Mouse (Mus musculus) MEL (cell line): ENCODE measurements around the gene Spata21. TPM values are rescaled to one million over a fixed set of nuclear protein-coding genes. Genes with fewer than 3 reads are reported as not detected.

Experiments used
- DNase-seq: peaks from one replicate; pipeline ENCODE4 v3.0.0; 2011; ENCODE audit warnings: low read depth, low spot score
- H3K27ac ChIP-seq: 2 replicates; pipeline ENCODE4 v1.5.1; 2012; ENCODE audit warnings: low read depth, mild to moderate bottlenecking, control low read depth, low read length, moderate library complexity; ENCODE audit not compliant: control insufficient read depth
- H3K27me3 ChIP-seq, 2 experiments: fragments of 150-350 bp in 1 of 2; sonication (generic) in 1 of 2; 2 replicates each; pipeline ENCODE4 v1.6.1; 2012; ENCODE audit warnings: low read length in 2 of 2, mild to moderate bottlenecking in 2 of 2, improper control_type of control experiment in 1 of 2, moderate library complexity in 1 of 2; ENCODE audit not compliant: insufficient read depth in 2 of 2, control insufficient read depth in 1 of 2
- H3K36me3 ChIP-seq, 2 experiments: 2 replicates each; pipeline ENCODE4 v1.6.1; 2012 to 2014; ENCODE audit warnings: low read length in 2 of 2, improper control_type of control experiment in 1 of 2, inconsistent platforms in 1 of 2, mild to moderate bottlenecking in 1 of 2; ENCODE audit not compliant: insufficient read depth in 2 of 2, control insufficient read depth in 1 of 2
- H3K4me1 ChIP-seq, 2 experiments: fragments of 150-350 bp in 1 of 2; sonication (generic) in 1 of 2; 2 replicates each; pipeline ENCODE4 v1.6.1; 2012; ENCODE audit warnings: low read length in 2 of 2, improper control_type of control experiment in 1 of 2, mild to moderate bottlenecking in 1 of 2; ENCODE audit not compliant: insufficient read depth in 2 of 2, control insufficient read depth in 1 of 2
- H3K4me3 ChIP-seq, 2 experiments: fragments of 150-350 bp in 1 of 2; sonication (generic) in 1 of 2; 2 replicates each; pipeline ENCODE4 v1.5.1; 2012; ENCODE audit warnings: low read depth in 2 of 2, low read length in 2 of 2, mild to moderate bottlenecking in 2 of 2, moderate library complexity in 2 of 2, control low read depth in 1 of 2, improper control_type of control experiment in 1 of 2; ENCODE audit not compliant: control insufficient read depth in 1 of 2, insufficient read depth in 1 of 2
- H3K79me2 ChIP-seq: 2 replicates; pipeline ENCODE4 v1.6.1; 2012; ENCODE audit warnings: mild to moderate bottlenecking, low read length, moderate library complexity; ENCODE audit not compliant: control insufficient read depth, poor library complexity, insufficient read depth
- H3K9ac ChIP-seq: 2 replicates; pipeline ENCODE4 v1.6.1; 2012; ENCODE audit warnings: low read depth, mild to moderate bottlenecking, control low read depth, low read length, moderate library complexity; ENCODE audit not compliant: control insufficient read depth, poor library complexity, severe bottlenecking
- H3K9me3 ChIP-seq: fragments of 150-350 bp; sonication (generic); replicated peaks from 2 replicates; pipeline ENCODE4 v1.6.1; 2012; ENCODE audit warnings: mild to moderate bottlenecking, low read length, improper control_type of control experiment, moderate library complexity; ENCODE audit not compliant: insufficient read depth
- BHLHE40 ChIP-seq: IDR thresholded peaks from 2 replicates; pipeline ENCODE4 v1.6.1; 2012; ENCODE audit warnings: low read depth, mild to moderate bottlenecking, inconsistent platforms, low read length, improper control_type of control experiment, borderline replicate concordance
- CHD1 ChIP-seq: IDR thresholded peaks from 2 replicates; pipeline ENCODE4 v1.6.1; 2012; ENCODE audit warnings: low read depth, mild to moderate bottlenecking, inconsistent platforms, low read length, improper control_type of control experiment
- CHD2 ChIP-seq: IDR thresholded peaks from 2 replicates; pipeline ENCODE4 v1.6.1; 2011; ENCODE audit warnings: low read length, improper control_type of control experiment
- CTCF ChIP-seq, 3 experiments: IDR thresholded peaks in 2 of 3; conservative IDR thresholded peaks in 1 of 3; 2 replicates each; pipeline ENCODE4 v1.5.1; 2011 to 2012; ENCODE audit warnings: low read length in 3 of 3, low read depth in 2 of 3, mild to moderate bottlenecking in 2 of 3, improper control_type of control experiment in 1 of 3, inconsistent platforms in 1 of 3, mixed read lengths in 1 of 3, moderate library complexity in 1 of 3; ENCODE audit not compliant: control insufficient read depth in 1 of 3, insufficient read depth in 1 of 3, poor library complexity in 1 of 3, severe bottlenecking in 1 of 3
- E2F4 ChIP-seq: IDR thresholded peaks from 2 replicates; pipeline ENCODE4 v1.6.1; 2011; ENCODE audit warnings: low read depth, low read length, improper control_type of control experiment, borderline replicate concordance
- ELF1 ChIP-seq: IDR thresholded peaks from 2 replicates; pipeline ENCODE4 v1.6.1; 2014; ENCODE audit warnings: low read depth, mild to moderate bottlenecking, inconsistent platforms, low read length, improper control_type of control experiment, moderate library complexity
- EP300 ChIP-seq, 2 experiments: IDR thresholded peaks; 2 replicates each; pipeline ENCODE4 v1.6.1; 2011; ENCODE audit warnings: improper control_type of control experiment in 2 of 2, low read length in 2 of 2, low read depth in 1 of 2, mild to moderate bottlenecking in 1 of 2
- ETS1 ChIP-seq: IDR thresholded peaks from 2 replicates; pipeline ENCODE4 v1.6.1; 2012; ENCODE audit warnings: low read depth, mild to moderate bottlenecking, inconsistent platforms, low read length, improper control_type of control experiment, moderate library complexity
- GATA1 ChIP-seq: IDR thresholded peaks from 2 replicates; pipeline ENCODE4 v1.6.1; 2011; ENCODE audit warnings: low read depth, low read length, improper control_type of control experiment
- HCFC1 ChIP-seq: IDR thresholded peaks from 2 replicates; pipeline ENCODE4 v1.6.1; 2012; ENCODE audit warnings: low read depth, mild to moderate bottlenecking, inconsistent platforms, low read length, improper control_type of control experiment, moderate library complexity
- JUND ChIP-seq: IDR thresholded peaks from 2 replicates; pipeline ENCODE4 v1.6.1; 2011; ENCODE audit warnings: low read depth, mild to moderate bottlenecking, improper control_type of control experiment, low read length
- KAT2A ChIP-seq: conservative IDR thresholded peaks from 2 replicates; pipeline ENCODE4 v1.6.1; 2012; ENCODE audit warnings: low read depth, low read length, improper control_type of control experiment, inconsistent platforms
- MAX ChIP-seq: IDR thresholded peaks from 2 replicates; pipeline ENCODE4 v1.6.1; 2011; ENCODE audit warnings: low read length, improper control_type of control experiment
- MAZ ChIP-seq: IDR thresholded peaks from 2 replicates; pipeline ENCODE4 v1.6.1; 2012; ENCODE audit warnings: low read depth, mild to moderate bottlenecking, inconsistent platforms, low read length, improper control_type of control experiment
- MEF2A ChIP-seq: IDR thresholded peaks from 2 replicates; pipeline ENCODE4 v1.6.1; 2014; ENCODE audit warnings: low read depth, mild to moderate bottlenecking, inconsistent platforms, low read length, improper control_type of control experiment; ENCODE audit not compliant: poor library complexity, insufficient replicate concordance, severe bottlenecking; ENCODE audit errors: extremely low read depth
- MXI1 ChIP-seq: IDR thresholded peaks from 2 replicates; pipeline ENCODE4 v1.6.1; 2011; ENCODE audit warnings: mild to moderate bottlenecking, low read depth, low read length, improper control_type of control experiment
- MYB ChIP-seq: IDR thresholded peaks from 2 replicates; pipeline ENCODE4 v1.6.1; 2011; ENCODE audit warnings: mild to moderate bottlenecking, low read depth, low read length, improper control_type of control experiment
- MYC ChIP-seq: IDR thresholded peaks from 2 replicates; pipeline ENCODE4 v1.6.1; 2011; ENCODE audit warnings: low read depth, mild to moderate bottlenecking, low read length, improper control_type of control experiment, moderate library complexity
- NELFE ChIP-seq: IDR thresholded peaks from 2 replicates; pipeline ENCODE4 v1.6.1; 2011; ENCODE audit warnings: low read depth, low read length, improper control_type of control experiment
- NRF1 ChIP-seq: IDR thresholded peaks from 2 replicates; pipeline ENCODE4 v1.6.1; 2014; ENCODE audit warnings: low read depth, mild to moderate bottlenecking, inconsistent platforms, low read length, improper control_type of control experiment, moderate library complexity; ENCODE audit not compliant: poor library complexity, insufficient read depth, severe bottlenecking
- POLR2A ChIP-seq, 2 experiments: IDR thresholded peaks; 2 replicates each; pipeline ENCODE4 v1.6.1; 2011 to 2012; ENCODE audit warnings: low read length in 2 of 2, mild to moderate bottlenecking in 2 of 2, control low read depth in 1 of 2, improper control_type of control experiment in 1 of 2, low read depth in 1 of 2, moderate library complexity in 1 of 2; ENCODE audit not compliant: control insufficient read depth in 1 of 2, insufficient read depth in 1 of 2, poor library complexity in 1 of 2
- POLR2AphosphoS2 ChIP-seq: IDR thresholded peaks from 2 replicates; pipeline ENCODE4 v1.6.1; 2011; ENCODE audit warnings: low read length, improper control_type of control experiment
- POLR2AphosphoS5 ChIP-seq: IDR thresholded peaks from 2 replicates; pipeline ENCODE4 v1.6.1; 2012; ENCODE audit warnings: low read depth, borderline replicate concordance, mild to moderate bottlenecking, inconsistent platforms, low read length, moderate library complexity, mixed read lengths
- RAD21 ChIP-seq: IDR thresholded peaks from 2 replicates; pipeline ENCODE4 v1.6.1; 2011; ENCODE audit warnings: mild to moderate bottlenecking, low read depth, low read length, improper control_type of control experiment
- RCOR1 ChIP-seq: IDR thresholded peaks from 2 replicates; pipeline ENCODE4 v1.6.1; 2012; ENCODE audit warnings: low read depth, mild to moderate bottlenecking, inconsistent platforms, low read length, improper control_type of control experiment
- SIN3A ChIP-seq: IDR thresholded peaks from 2 replicates; pipeline ENCODE4 v1.6.1; 2012; ENCODE audit warnings: low read length, improper control_type of control experiment, inconsistent platforms
- SMC3 ChIP-seq: IDR thresholded peaks from 2 replicates; pipeline ENCODE4 v1.6.1; 2011; ENCODE audit warnings: low read depth, low read length, improper control_type of control experiment
- TBP ChIP-seq: IDR thresholded peaks from 2 replicates; pipeline ENCODE4 v1.8.0; 2011; ENCODE audit warnings: low read depth, low read length, improper control_type of control experiment
- TCF12 ChIP-seq: IDR thresholded peaks from 2 replicates; pipeline ENCODE4 v1.6.1; 2014; ENCODE audit warnings: low read depth, mild to moderate bottlenecking, inconsistent platforms, low read length, improper control_type of control experiment, moderate library complexity
- UBTF ChIP-seq: IDR thresholded peaks from 2 replicates; pipeline ENCODE4 v1.6.1; 2012; ENCODE audit warnings: low read depth, mild to moderate bottlenecking, inconsistent platforms, low read length, improper control_type of control experiment, moderate library complexity, borderline replicate concordance; ENCODE audit not compliant: insufficient read depth
- USF1 ChIP-seq: IDR thresholded peaks from 2 replicates; pipeline ENCODE4 v1.6.1; 2014; ENCODE audit warnings: low read depth, mild to moderate bottlenecking, inconsistent platforms, low read length, improper control_type of control experiment, moderate library complexity
- USF2 ChIP-seq, 2 experiments: IDR thresholded peaks; 2 replicates each; pipeline ENCODE4 v1.6.1; 2011 to 2012; ENCODE audit warnings: improper control_type of control experiment in 2 of 2, low read length in 2 of 2, borderline replicate concordance in 1 of 2, inconsistent platforms in 1 of 2, low read depth in 1 of 2, mild to moderate bottlenecking in 1 of 2; ENCODE audit not compliant: insufficient read depth in 1 of 2
- ZC3H11A ChIP-seq: IDR thresholded peaks from 2 replicates; pipeline ENCODE4 v1.6.1; 2012; ENCODE audit warnings: low read depth, mild to moderate bottlenecking, inconsistent platforms, low read length, improper control_type of control experiment
- ZKSCAN1 ChIP-seq: IDR thresholded peaks from 2 replicates; pipeline ENCODE4 v1.6.1; 2012; ENCODE audit warnings: low read depth, mild to moderate bottlenecking, inconsistent platforms, low read length, improper control_type of control experiment, moderate library complexity
- ZMIZ1 ChIP-seq: IDR thresholded peaks from 2 replicates; pipeline ENCODE4 v1.6.1; 2012; ENCODE audit warnings: low read depth, mild to moderate bottlenecking, inconsistent platforms, low read length, improper control_type of control experiment, moderate library complexity
- polyA plus RNA-seq, 2 experiments: library from polyadenylated mRNA; stranded (reverse) in 1 of 2; unstranded in 1 of 2; fragments of >175 nt in 1 of 2; fragments of >200 nt in 1 of 2; gene quantifications; 2 replicates each; pipeline versions ENCODE4 v1.2.1 to v1.2.4; 2012; ENCODE audit warnings: low replicate concordance in 2 of 2, low read depth in 1 of 2; ENCODE audit not compliant: insufficient read length in 2 of 2, insufficient read depth in 1 of 2, missing spikeins in 1 of 2
- total RNA-seq: library from RNA; depleted of rRNA; stranded (reverse); fragments of 300-350 nt; gene quantifications from 2 replicates; pipeline ENCODE4 v1.2.3, GENCODE M21; 2012

The Spata21 gene
- total and polyA plus RNA-seq, 3 experiments = not detected

- peaks cover 0 to 17% of the 10 kb centered on the region in 2 experiments; a peak in 2 of 4 replicates for H3K4me1 ChIP-seq
- DNase-seq = peak; percentile 99
- no peaks in the 10 kb centered on the region for H3K9me3 ChIP-seq
- TF ChIP-seq CHD2 (no peak), BHLHE40 (no peak), MYB (no peak), ETS1 (peak; percentile 36; the same call in 1 of the 2 replicates), ZC3H11A (no peak), GATA1 (no peak), MAZ (peak; percentile 78; the same call in 1 of the 2 replicates), UBTF (no peak), MYC (peak; percentile 10; the same call in 1 of the 2 replicates), ZMIZ1 (peak; percentile 5; the same call in 1 of the 2 replicates), MXI1 (peak; percentile 68), NRF1 (peak; percentile 96), RCOR1 (peak; percentile 74), POLR2A (IDR thresholded peaks at IDR 0.05; ENCODE audit: control insufficient read depth in 1 of 2, insufficient read depth in 1 of 2, low read depth in 1 of 2, low read length in 2 of 2, poor library complexity in 1 of 2) (peak; percentile 68 to 76; a peak in 3 of 4 replicates), POLR2AphosphoS2 (peak; percentile 65; the same call in 1 of the 2 replicates), RAD21 (no peak), POLR2AphosphoS5 (no peak), NELFE (peak; percentile 73), MAX (0 out of 2 replicates have a peak, but pooled peaks have one; percentile 51), TBP (peak; percentile 70; the same call in 1 of the 2 replicates), SMC3 (no peak), ZKSCAN1 (no peak), CHD1 (no peak), USF1 (no peak), TCF12 (peak; percentile 23; the same call in 1 of the 2 replicates), USF2 (IDR thresholded peaks at IDR 0.05; ENCODE audit: borderline replicate concordance in 1 of 2, insufficient read depth in 1 of 2, low read depth in 1 of 2, low read length in 2 of 2) (no peak), CTCF (IDR thresholded peaks at IDR 0.05 in 2 of 3, conservative IDR thresholded peaks at IDR 0.05 in 1 of 3; ENCODE audit: control insufficient read depth in 1 of 3, insufficient read depth in 1 of 3, low read depth in 2 of 3, low read length in 3 of 3, poor library complexity in 1 of 3, severe bottlenecking in 1 of 3) (no peak), HCFC1 (peak; percentile 94), ELF1 (peak; percentile 97), EP300 (IDR thresholded peaks at IDR 0.05; ENCODE audit: low read depth in 1 of 2, low read length in 2 of 2) (peak in 1 of 2 experiments; percentile 38; a peak in 1 of 4 replicates), MEF2A (no peak), E2F4 (no peak), SIN3A (peak; percentile 70; the same call in 1 of the 2 replicates), JUND (no peak), KAT2A (no peak; the same call in 1 of the 2 replicates)
These were observed 51.2 kb downstream of the Spata21 start, which contains the start of gene Szrd1 for GRCm38 (mm10) chr4:141139116-141139970. Gene Szrd1, minus strand, starts transcription at chr4:141139775.

More at GRCm38 (mm10) chr4:141139116-141139970, 51.2 kb downstream of the Spata21 start, which contains the start of gene Szrd1:
- peaks cover 48% of the 10 kb centered on the region for H3K79me2 ChIP-seq
- no peaks in the 10 kb centered on the region for H3K27me3 ChIP-seq
- H3K36me3 ChIP-seq = peaks cover 0 to 10% of the 10 kb centered on the region in 2 experiments; a peak in 3 of 4 replicates
- peak within 1 kb of the TSS; percentile 99 for H3K9ac ChIP-seq
- peak within 1 kb of the TSS; percentile 91 for H3K27ac ChIP-seq
- peak within 1 kb of the TSS; percentile 82 to 94 for H3K4me3 ChIP-seq
